Mouse (Mus musculus): ENCODE results near the gene Efcab14. TPM values are rescaled to one million over a fixed set of nuclear protein-coding genes. Genes with fewer than 3 reads are reported as not detected.

Efcab14 gene
- 18.9 and 19.0 TPM in 2 replicates for polyA plus RNA-seq (2012; rRNA removed)

GRCm38 (mm10) chr4:115737551-115738041 lies at the start of gene Efcab14:
Gene Efcab14, plus strand, starts transcription at chr4:115737744.

GRCm38 (mm10) chr4:115780918-115781317 lies 43.4 kb downstream of the Efcab14 start, which contains the start of gene Tex38:
Gene Tex38, minus strand, starts transcription at chr4:115781018.

GRCm38 (mm10) chr4:115784769-115785510 lies 47.4 kb downstream of the Efcab14 start, which contains the start of gene Atpaf1:
Gene Atpaf1, plus strand, starts transcription at chr4:115784812.

Other genes with a start within 250 kb of the Efcab14 start
- not detected in 2 replicates for gene Cyp4a14, start 241.6 kb upstream of the Efcab14 start, polyA plus RNA-seq (2012; rRNA removed)
- not detected in 2 replicates for gene Cyp4a10, start 219.5 kb upstream of the Efcab14 start, polyA plus RNA-seq (2012; rRNA removed)
- not detected in 2 replicates for gene Cyp4a31, start 174.1 kb upstream of the Efcab14 start, polyA plus RNA-seq (2012; rRNA removed)
- not detected in 2 replicates for gene Cyp4a32, start 136.8 kb upstream of the Efcab14 start, polyA plus RNA-seq (2012; rRNA removed)
- 0.43 and 1.0 TPM in 2 replicates for gene Cyp4b1, start 90.0 kb upstream of the Efcab14 start, polyA plus RNA-seq (2012; rRNA removed)
- 0.37 and 0.46 TPM in 2 replicates for gene Tex38, start 43.3 kb downstream of the Efcab14 start, polyA plus RNA-seq (2012; rRNA removed)
- gene Atpaf1, start 47.1 kb downstream of the Efcab14 start, polyA plus RNA-seq (2012; rRNA removed), result 28.0 and 28.7 TPM in 2 replicates
- 7.2 and 9.8 TPM in 2 replicates for gene Mob3c, start 90.3 kb downstream of the Efcab14 start, polyA plus RNA-seq (2012; rRNA removed)
- 45.6 and 48.3 TPM in 2 replicates for gene Mknk1, start 101.5 kb downstream of the Efcab14 start, polyA plus RNA-seq (2012; rRNA removed)
- gene Kncn, start 146.7 kb downstream of the Efcab14 start, polyA plus RNA-seq (2012; rRNA removed), result 0.04 and 0.11 TPM in 2 replicates
- 0.14 and 0.20 TPM in 2 replicates for gene 6430628N08Rik, start 152.9 kb downstream of the Efcab14 start, polyA plus RNA-seq (2012; rRNA removed)
- 3.8 and 5.6 TPM in 2 replicates for gene Dmbx1, start 202.2 kb downstream of the Efcab14 start, polyA plus RNA-seq (2012; rRNA removed)

All from central nervous system, embryonic 14 days (tissue).